Mouse (Mus musculus) testis, adult 2 months (tissue): ENCODE data around the gene Swi5. TPM values are rescaled to one million over a fixed set of nuclear protein-coding genes. Genes with fewer than 3 reads are reported as not detected.

Experiments
- H3K27ac ChIP-seq: fragments of 200-500 bp; 2 replicates; pipeline ENCODE4 v1.5.1; 2012; ENCODE audit warnings: low read depth, low read length; ENCODE audit not compliant: control insufficient read depth, insufficient read depth
- H3K27me3 ChIP-seq: fragments of 200-500 bp; 2 replicates; pipeline ENCODE4 v1.6.1; 2012; ENCODE audit warnings: mild to moderate bottlenecking, low read length, moderate library complexity; ENCODE audit not compliant: control insufficient read depth, insufficient read depth
- H3K36me3 ChIP-seq: fragments of 200-500 bp; 2 replicates; pipeline ENCODE4 v1.6.1; 2012; ENCODE audit warnings: mild to moderate bottlenecking, low read length; ENCODE audit not compliant: control insufficient read depth, insufficient read depth
- H3K4me1 ChIP-seq: fragments of 200-500 bp; 2 replicates; pipeline ENCODE4 v1.6.1; 2012; ENCODE audit warnings: low read length; ENCODE audit not compliant: control insufficient read depth, insufficient read depth
- H3K4me3 ChIP-seq: fragments of 200-500 bp; 2 replicates; pipeline ENCODE4 v1.5.1; 2012; ENCODE audit warnings: low read depth, mild to moderate bottlenecking, low read length, moderate library complexity, mixed read lengths; ENCODE audit not compliant: control insufficient read depth
- CTCF ChIP-seq: fragments of 200-500 bp; IDR thresholded peaks from 2 replicates; pipeline ENCODE4 v1.5.1; 2012; ENCODE audit warnings: low read depth, mild to moderate bottlenecking, inconsistent platforms, low read length, moderate library complexity; ENCODE audit not compliant: control insufficient read depth, insufficient read depth, insufficient replicate concordance
- POLR2A ChIP-seq: fragments of 200-500 bp; IDR thresholded peaks from 2 replicates; pipeline ENCODE4 v1.6.1; 2012; ENCODE audit warnings: low read depth, mild to moderate bottlenecking, inconsistent platforms, low read length, moderate library complexity; ENCODE audit not compliant: control insufficient read depth
- polyA plus RNA-seq: library from polyadenylated mRNA; depleted of rRNA; stranded (reverse); fragments of >200 nt; gene quantifications from 2 replicates; pipeline ENCODE4 v1.2.3, GENCODE M21; 2012

Swi5 gene
- polyA plus RNA-seq, 1 experiment, result 421 TPM

DNA sequence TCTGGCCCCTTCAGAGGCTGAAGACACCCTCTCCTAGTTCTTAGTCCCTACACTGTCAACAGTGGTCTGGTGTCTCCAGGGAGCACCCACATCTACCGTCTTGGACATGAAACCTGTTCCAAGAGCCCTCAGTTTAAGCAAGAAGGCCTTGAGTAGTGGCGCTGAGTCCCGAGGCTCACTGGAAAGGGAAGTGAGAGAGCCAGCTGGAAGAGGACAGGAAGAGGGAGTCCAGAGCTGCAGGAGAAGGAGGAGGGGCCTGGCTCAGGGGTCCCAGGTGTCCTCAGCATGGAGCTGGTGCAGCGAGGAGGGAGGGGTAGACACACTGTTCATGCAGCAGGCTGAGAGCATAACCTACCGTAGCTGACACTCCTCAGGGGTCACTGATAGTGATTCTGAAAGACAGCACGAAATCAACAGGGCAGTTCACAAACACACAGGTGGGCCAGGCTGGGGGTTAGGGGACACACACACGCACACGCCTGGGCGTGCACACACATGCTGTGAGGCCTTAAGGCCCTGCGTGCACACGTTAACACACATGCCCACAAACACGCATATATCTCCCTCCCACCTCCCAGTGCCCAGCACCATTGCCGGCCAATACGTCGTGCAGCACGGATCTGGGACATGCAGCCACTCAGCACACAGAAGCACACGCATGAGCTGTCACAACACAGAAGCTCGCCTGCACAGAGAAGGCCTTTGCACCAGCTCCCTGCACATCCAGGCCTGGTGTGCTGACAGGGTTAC is 22.4 kb upstream of the Swi5 start:
- Histone ChIP-seq H3K4me3 (no peak overlapping the region), H3K4me1 (peaks cover 10% of the 10 kb centered on the region), H3K27ac (no peak overlapping the region), H3K36me3 (peaks cover 11% of the 10 kb centered on the region), H3K27me3 (no peaks in the 10 kb centered on the region)
- TF ChIP-seq CTCF (no peak; the same call in 1 of the 2 replicates), POLR2A (0 out of 2 replicates have a peak, but pooled peaks have one; percentile 17)

DNA sequence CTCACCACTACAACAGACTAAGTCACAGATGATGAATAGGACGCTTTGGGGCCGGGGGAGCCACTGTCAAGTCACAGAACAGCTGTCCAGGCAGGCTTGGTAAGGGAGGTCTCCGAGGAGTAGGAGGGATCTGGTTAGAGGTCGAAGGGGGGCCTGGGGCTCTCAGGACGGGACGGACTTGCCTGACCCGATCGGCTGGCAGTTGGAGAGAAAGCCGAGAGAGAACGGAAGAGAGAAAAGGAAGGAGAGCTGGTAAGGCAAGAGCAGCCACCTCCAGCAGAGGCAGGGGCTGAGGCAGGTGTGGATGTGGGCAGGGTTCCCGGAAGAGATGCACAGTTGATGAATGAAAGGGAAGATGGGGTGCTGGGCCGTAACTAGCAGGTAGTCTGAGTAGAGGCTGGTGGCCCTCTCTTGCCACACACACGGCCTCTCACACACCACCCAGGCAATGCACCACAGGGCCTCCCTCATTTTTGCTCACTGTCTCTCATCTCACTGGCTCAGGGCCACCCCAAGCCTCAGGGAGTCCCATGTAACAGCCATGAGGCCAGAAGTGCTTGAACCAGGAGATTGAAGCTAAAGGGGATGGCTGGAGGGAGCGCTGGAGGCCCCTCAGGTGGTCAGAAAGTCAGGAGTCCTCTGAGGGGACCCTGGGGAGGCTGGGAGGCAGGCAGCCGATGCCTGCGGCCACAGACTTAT is 21.1 kb upstream of the Swi5 start:
- peaks cover 13% of the 10 kb centered on the region for H3K36me3 ChIP-seq

GRCm38 (mm10) chr2:32307941-32308760 is 20.3 kb upstream of the Swi5 start:
- H3K36me3 ChIP-seq, result peaks cover 13% of the 10 kb centered on the region
- H3K27ac ChIP-seq, result no peak overlapping the region
- H3K4me1 ChIP-seq, result peaks cover 10% of the 10 kb centered on the region
- H3K4me3 ChIP-seq, result no peak overlapping the region
- TF ChIP-seq POLR2A, result no peak
- peak; percentile 57 for TF ChIP-seq CTCF
- H3K27me3 ChIP-seq, result no peaks in the 10 kb centered on the region

More for the DNA sequence above, 21.1 kb upstream of the Swi5 start:
- Histone ChIP-seq H3K4me3 (no peak overlapping the region), H3K4me1 (peaks cover 10% of the 10 kb centered on the region), H3K27me3 (no peaks in the 10 kb centered on the region), H3K27ac (no peak overlapping the region)
- no peak for TF ChIP-seq CTCF
- TF ChIP-seq POLR2A, result no peak

- H3K4me3 ChIP-seq, result no peak overlapping the region
- H3K4me1 ChIP-seq, result peaks cover 7% of the 10 kb centered on the region
- H3K27me3 ChIP-seq, result no peaks in the 10 kb centered on the region
- no peak for TF ChIP-seq POLR2A
- no peak for TF ChIP-seq CTCF
- H3K27ac ChIP-seq, result no peak overlapping the region
- peaks cover 13% of the 10 kb centered on the region for H3K36me3 ChIP-seq
Observed at GRCm38 (mm10) chr2:32307247-32307798, 19.4 kb upstream of the Swi5 start.

GRCm38 (mm10) chr2:32306176-32306575 is 18.3 kb upstream of the Swi5 start:
- TF ChIP-seq CTCF (no peak), POLR2A (no peak)
- H3K4me3 ChIP-seq, result no peak overlapping the region
- H3K4me1 ChIP-seq, result no peaks in the 10 kb centered on the region
- peaks cover 15% of the 10 kb centered on the region for H3K36me3 ChIP-seq
- no peaks in the 10 kb centered on the region for H3K27me3 ChIP-seq
- H3K27ac ChIP-seq, result no peak overlapping the region

DNA sequence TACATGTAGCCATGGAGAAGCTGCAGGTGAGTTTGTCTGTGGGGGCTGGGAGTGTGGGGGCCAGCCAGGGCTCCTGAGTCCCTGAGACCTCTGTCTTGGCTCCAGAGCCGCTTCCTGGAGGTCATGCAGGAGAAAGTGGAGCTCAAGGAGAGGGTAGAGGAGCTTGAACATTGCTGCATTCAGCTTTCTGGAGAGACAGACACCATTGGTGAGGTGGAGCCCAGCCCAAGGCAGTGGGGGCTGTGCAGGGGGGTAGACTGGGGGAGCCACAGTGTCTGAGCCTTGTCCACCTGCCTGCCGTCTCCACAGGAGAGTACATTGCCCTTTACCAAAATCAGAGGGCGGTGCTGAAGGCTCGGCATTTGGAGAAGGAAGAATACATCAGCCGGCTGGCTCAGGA is 17.8 kb upstream of the Swi5 start:
- Histone ChIP-seq H3K27me3 (no peaks in the 10 kb centered on the region), H3K27ac (no peak overlapping the region), H3K36me3 (peaks cover 15% of the 10 kb centered on the region), H3K4me3 (no peak overlapping the region), H3K4me1 (no peaks in the 10 kb centered on the region)
- TF ChIP-seq POLR2A (no peak), CTCF (no peak)
